Mouse (Mus musculus) cerebellum, postnatal 14 days (tissue): ENCODE results near the gene Gm3194.
"Not testable (repeated sequence)": the region's sequence is repeated elsewhere in the genome, so short reads cannot be mapped to it uniquely, and the experiment has no call there.

ENCODE experiments used
- DNase-seq, 2 experiments: peaks; one replicate each; pipeline ENCODE4 v3.0.0; 2021; ENCODE audit warnings: mixed read lengths in 2 of 2

Gene Gm3194

GRCm38 (mm10) chr14:5455367-5455766, at the start of gene Gm3194:
Gene Gm3194, minus strand, starts transcription at chr14:5455467.
- not testable (repeated sequence) for DNase-seq

- not testable (repeated sequence) for DNase-seq
These were observed 46.1 kb upstream of the Gm3194 start, which contains the start of gene Gm3488 for GRCm38 (mm10) chr14:5501374-5501773. Gene Gm3488, plus strand, starts transcription at chr14:5501674.

GRCm38 (mm10) chr14:5483907-5484306, 28.6 kb upstream of the Gm3194 start, which contains the start of gene Gm3187:
Gene Gm3187, plus strand, starts transcription at chr14:5484207.
- not testable (repeated sequence) for DNase-seq

- not testable (repeated sequence) for DNase-seq
These were observed 22.5 kb upstream of the Gm3194 start, which contains the start of gene Gm8246 for GRCm38 (mm10) chr14:5477730-5478129. Gene Gm8246, minus strand, starts transcription at chr14:5477830.

GRCm38 (mm10) chr14:5460469-5460868, 5.2 kb upstream of the Gm3194 start:
- DNase-seq, result not testable (repeated sequence)

GRCm38 (mm10) chr14:5388949-5389348, 66.3 kb downstream of the Gm3194 start, which contains the start of gene Gm3500:
Gene Gm3500, minus strand, starts transcription at chr14:5389049.
- not testable (repeated sequence) for DNase-seq
